In genomic region chr12:100903761-100904160, GRCm38 (mm10) we compare ENCODE assay signal across 11 mouse cellular contexts. TPM values are rescaled to one million over a fixed set of nuclear protein-coding genes. Genes with fewer than 3 reads are reported as not detected.
DNase-seq lines count a peak whose midpoint lies in the region; ATAC-seq and TF ChIP-seq lines count a peak whose summit lies in the region.
"Had no signal": no experiment of that assay in that cellular context is flagged by ENCODE, and none has a peak within 500 bp of the region (broad histone marks: within the 10 kb centered on the region; RNA-seq: fewer than 3 reads in every experiment).

No protein-coding gene starts in this region.

- H3K27me3 ChIP-seq in kidney, embryonic 15.5 days = peaks cover 53% of the 10 kb centered on the region

- no peak overlapping the region for H3K4me3 ChIP-seq in kidney, embryonic 15.5 days (replicated peaks)
- no peak overlapping the region for H3K4me3 ChIP-seq in gastrocnemius, adult 2 months
- H3K4me3 ChIP-seq: forebrain, embryonic 10.5 days had no signal

- H3K9ac ChIP-seq in kidney, embryonic 15.5 days = no peak overlapping the region

- peaks cover 18% of the 10 kb centered on the region for H3K4me1 ChIP-seq in kidney, embryonic 15.5 days

- peak; percentile 23 to 47 for DNase-seq in lung, adult 18-20 months
- DNase-seq in lung, postnatal 10 days = no peak
- DNase-seq in T-cell, adult 2 months (ENCODE audit: low spot score) = peak; percentile 92
- peak; percentile 69 for DNase-seq in thymus, postnatal 14 days
- no peak for DNase-seq in gastrocnemius, adult 2 months
- no peak for DNase-seq in adipocyte (ENCODE audit: low spot score)

- intact Hi-C loops in gastrocnemius, adult 2 months (cut with DNase I) = no loop called here

- 84% methylated on average over 9 of the region's 9 CpGs for WGBS in kidney, embryonic 15.5 days

- no peak overlapping the region for H3K27ac ChIP-seq in kidney, embryonic 15.5 days
- no peak overlapping the region for H3K27ac ChIP-seq in gastrocnemius, adult 2 months
- H3K27ac ChIP-seq: forebrain, embryonic 10.5 days; macrophage had no signal

- peak; percentile 86 for ATAC-seq in inflammation-experienced regulatory T-cells, adult 6 months
- ATAC-seq in kidney, embryonic 15.5 days (replicated peaks; ENCODE audit: low FRiP score) = no peak

- H3K36me3 ChIP-seq in kidney, embryonic 15.5 days = no peaks in the 10 kb centered on the region
- H3K36me3 ChIP-seq: forebrain, embryonic 10.5 days had no signal

- TF ChIP-seq CTCF in gastrocnemius, adult 2 months (IDR thresholded peaks at IDR 0.05) = no peak

- H3K9me3 ChIP-seq in kidney, embryonic 15.5 days (replicated peaks) = no peaks in the 10 kb centered on the region
- H3K9me3 ChIP-seq: forebrain, embryonic 10.5 days had no signal

- no peak overlapping the region for H3K4me2 ChIP-seq in kidney, embryonic 15.5 days
- H3K4me2 ChIP-seq: liver, embryonic 11.5 days had no signal

RNA-seq across cellular contexts. Expression of gene Gpr68, which starts 4.2 kb away (rescaled TPM):
- 10 to 100 TPM; 67.5 to 92.0 (median 70.5) TPM for polyA plus RNA-seq in inflammation-experienced regulatory T-cells, adult 6 months (2017; shearing (Covaris generic))
- polyA plus RNA-seq in kidney, embryonic 15.5 days (2015; fragmentation: Nextera tagmentation; extraction: Ambion mirVana) = 0.51 and 0.53 TPM in 2 replicates
- under 1 TPM in 1 of 2 experiments, not detected in 1; 0.14 TPM for total RNA-seq in gastrocnemius, adult 2 months (2021)

Comparison
In these comparisons a context has a peak if more than half of its experiments do, and no peak if none do; other contexts are left out.
1. DNase-seq: peak in lung, adult 18-20 months (2 of 2), T-cell, adult 2 months (single experiment) and thymus, postnatal 14 days (single experiment); none in lung, postnatal 10 days (single experiment), gastrocnemius, adult 2 months (single experiment) and adipocyte (single experiment).
2. RNA of gene Gpr68, which starts 4.2 kb away (polyA plus RNA-seq): 67.5 to 92.0 TPM in inflammation-experienced regulatory T-cells, adult 6 months; 0.51 to 0.53 TPM in kidney, embryonic 15.5 days; every median in the first group is over 10 times any median in the second.